Mouse (Mus musculus) induced T-regulatory cell, adult 2 months (primary cell): ENCODE results near the gene Mb.

ENCODE experiments used
- DNase-seq: peaks from one replicate; pipeline ENCODE4 v3.0.0-alpha.2; 2012; ENCODE audit warnings: low read depth

The Mb gene

DNA sequence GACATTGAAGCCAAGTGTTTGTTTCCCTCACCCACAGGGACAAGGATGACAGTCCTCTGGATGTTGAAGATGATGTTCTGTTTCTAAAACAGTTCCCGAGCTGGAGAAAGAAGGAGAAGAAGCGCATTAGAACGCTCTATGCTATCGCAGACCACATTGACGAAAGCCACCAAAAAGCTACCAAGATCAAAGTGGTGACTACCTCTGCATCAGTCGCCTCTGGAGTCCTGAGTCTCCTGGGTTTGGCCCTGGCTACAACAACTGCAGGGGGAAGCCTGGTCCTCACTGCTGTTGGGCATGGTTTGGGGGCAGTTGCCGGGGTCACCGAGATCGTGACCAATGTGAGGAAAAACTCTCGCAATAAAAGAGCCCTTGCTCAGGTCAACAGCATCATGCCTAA, at the start of gene Mb:
Gene Mb (minus strand): TSS at position 101 of the 400 bp plus-strand sequence.
- DNase-seq, result no peak

- DNase-seq, result no peak
These were observed 49.3 kb upstream of the Mb start for GRCm38 (mm10) chr15:77099756-77100155.

- no peak for DNase-seq
These were observed 46.9 kb upstream of the Mb start for GRCm38 (mm10) chr15:77097358-77097757.

- no peak for DNase-seq
These were observed 44.7 kb upstream of the Mb start for GRCm38 (mm10) chr15:77095216-77095615.

DNA sequence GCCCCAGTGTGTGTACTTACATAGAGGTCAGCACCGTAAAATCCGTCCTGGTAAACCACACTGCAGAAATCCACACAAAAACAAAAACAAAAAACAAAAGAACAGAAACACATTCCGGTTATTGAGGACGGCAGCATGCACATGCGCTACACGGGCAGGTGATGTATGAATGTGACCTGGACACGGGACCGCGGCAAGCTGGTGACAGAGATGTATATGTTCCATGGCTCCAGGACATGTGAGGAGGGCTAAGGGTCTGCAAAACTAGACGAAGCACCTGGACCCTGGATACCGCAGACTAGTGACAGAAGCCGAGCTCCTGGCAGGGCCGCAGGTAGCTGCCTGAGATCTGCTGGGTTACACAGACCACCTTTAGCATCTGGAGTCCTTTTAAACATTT, 44.0 kb upstream of the Mb start:
- no peak for DNase-seq

- no peak for DNase-seq
These were observed 40.9 kb upstream of the Mb start for GRCm38 (mm10) chr15:77091394-77091793.

DNA sequence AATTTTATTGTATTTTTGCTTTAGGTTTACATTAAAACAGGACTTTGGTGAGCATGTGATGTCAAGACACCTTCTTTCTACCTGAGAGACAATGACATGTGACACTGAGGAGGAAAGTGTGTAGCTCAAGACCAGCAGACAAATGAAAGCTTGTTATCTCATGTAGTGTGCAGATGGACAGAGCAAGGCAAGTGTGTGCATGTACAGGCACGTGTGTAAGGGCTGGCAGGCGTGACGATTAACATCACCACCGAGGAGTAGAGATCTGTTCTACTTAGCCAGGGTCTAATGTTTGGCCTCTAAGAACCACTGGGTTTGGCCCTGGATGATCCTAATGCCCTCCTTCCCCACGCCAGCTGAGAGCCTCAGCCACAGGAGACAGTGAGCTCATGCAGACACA, 40.1 kb upstream of the Mb start:
- no peak for DNase-seq

GRCm38 (mm10) chr15:77089249-77089648, 38.8 kb upstream of the Mb start:
- DNase-seq, result no peak

DNA sequence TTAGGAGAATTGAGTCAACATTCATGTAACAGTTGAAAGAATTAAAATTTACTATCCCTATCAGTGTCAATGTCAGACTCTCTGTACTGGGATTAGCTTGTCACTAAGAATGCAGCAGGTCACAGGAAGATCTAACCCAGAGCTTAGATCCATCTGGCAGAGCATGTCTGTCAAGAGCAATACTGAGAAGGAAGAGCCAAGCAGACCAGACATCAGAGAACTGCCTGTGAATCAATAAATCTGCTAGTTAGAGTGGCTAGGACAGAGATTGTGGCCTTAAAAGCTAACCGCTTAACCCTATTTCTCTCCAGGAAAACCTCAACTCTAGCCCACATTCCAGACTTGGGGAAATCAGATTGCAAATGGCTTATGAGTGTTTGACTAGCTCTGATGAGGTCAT, 36.0 kb upstream of the Mb start:
- DNase-seq, result no peak

DNA sequence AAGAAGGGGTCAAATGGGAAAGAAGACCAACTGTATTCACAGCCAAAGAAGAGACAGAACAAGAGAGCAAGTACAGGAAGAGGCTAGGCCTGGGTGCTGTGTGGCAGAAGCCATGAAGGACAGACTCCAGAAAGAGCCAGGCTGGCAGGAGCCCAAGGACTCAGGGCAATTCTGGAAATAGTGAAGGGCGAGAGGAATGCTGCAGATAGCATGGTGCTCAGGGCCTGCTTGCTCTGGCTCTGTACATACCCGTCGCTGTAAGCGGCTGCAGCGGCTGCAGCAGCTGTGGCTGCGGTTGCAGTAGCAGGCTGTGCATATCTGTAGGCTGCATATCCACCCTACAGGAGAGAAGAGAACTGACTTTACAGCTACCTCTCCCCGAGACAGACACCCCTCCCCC, 35.3 kb upstream of the Mb start:
- no peak for DNase-seq

GRCm38 (mm10) chr15:77081454-77081853, 31.0 kb upstream of the Mb start:
- DNase-seq, result no peak

DNA sequence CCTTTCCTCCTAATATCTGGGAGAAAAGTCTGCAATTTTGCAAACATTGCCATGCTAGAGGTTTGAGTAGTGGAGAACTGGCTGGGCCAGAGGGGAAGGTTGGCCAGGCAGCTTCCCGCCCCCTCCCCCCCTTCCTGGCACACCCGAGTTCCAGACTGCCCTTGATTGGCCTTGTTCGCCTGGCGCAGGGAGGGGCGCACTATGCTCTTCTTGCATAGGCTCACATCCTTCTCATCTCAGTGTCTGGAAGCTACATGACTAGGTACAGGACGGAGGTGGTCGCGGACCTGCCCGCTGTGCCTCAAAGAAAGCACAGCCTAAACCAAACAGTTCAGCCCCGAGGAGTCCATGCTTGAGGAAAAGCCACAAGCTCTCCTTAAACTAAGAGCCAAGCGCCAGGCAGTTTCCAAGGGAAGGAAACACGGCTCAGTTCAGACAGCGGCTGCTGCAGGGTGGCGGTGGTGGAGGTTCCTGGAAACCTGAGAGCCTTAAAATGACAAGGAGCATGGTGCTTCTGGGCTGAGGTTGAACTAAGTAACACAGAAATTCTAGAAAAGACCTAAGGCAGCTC, 30.3 kb upstream of the Mb start:
- DNase-seq, result no peak

GRCm38 (mm10) chr15:77079890-77080361, 29.5 kb upstream of the Mb start:
- DNase-seq, result no peak

GRCm38 (mm10) chr15:77079256-77079822, 28.9 kb upstream of the Mb start:
- DNase-seq, result no peak

- DNase-seq, result no peak
These were observed 28.3 kb upstream of the Mb start for GRCm38 (mm10) chr15:77078786-77079185.

GRCm38 (mm10) chr15:77077906-77078305, 27.4 kb upstream of the Mb start:
- DNase-seq, result no peak

GRCm38 (mm10) chr15:77076523-77076922, 26.1 kb upstream of the Mb start:
- DNase-seq, result no peak

DNA sequence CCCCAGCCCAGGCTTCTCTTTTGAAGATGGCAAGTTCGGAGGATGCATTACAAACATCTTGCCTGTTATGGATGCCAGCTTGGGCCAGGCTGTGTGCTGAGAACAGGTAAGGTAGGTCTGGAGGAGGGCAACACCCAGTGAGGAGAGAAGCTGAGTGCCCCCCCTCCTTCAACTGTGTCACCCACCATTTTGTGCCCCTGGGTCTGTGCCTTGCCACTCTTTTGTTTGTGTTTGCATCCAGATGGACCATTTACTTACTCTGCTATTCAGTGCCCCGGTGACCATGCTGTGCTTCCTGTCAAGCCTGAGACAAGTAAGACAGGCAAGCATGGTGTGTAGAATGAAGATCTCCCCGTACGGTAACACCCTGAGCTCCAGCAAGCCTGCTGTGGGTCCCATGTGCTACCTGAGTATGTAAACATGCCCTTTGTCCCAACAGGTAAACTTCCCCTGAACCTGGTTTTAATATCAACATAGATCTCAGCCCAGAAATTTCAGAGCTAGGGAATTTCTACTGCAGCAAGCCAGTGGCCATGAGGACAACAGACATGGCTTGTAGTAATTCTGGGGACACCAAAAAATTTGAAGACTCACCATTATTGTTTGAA, 22.2 kb upstream of the Mb start:
- DNase-seq, result no peak

DNA sequence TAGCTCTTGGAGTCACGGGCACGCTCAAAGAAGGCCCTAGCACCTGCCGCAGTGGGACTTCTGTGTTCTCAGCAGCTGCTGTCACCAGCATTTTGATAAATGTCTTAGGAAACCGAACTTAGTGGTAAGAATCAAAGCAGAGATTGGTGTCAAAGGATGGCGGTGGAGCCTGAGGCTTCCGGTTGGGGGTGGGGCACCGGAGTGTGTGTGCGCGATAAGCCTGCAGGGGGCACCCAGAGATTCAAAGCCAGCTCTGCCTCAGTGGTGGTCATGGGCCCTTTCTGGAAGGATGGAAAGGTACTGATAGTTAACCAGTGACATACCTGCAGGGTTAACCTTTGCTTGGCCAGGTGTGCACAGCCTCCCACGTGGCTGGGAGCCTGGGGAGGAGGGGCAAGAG, 21.0 kb upstream of the Mb start:
- DNase-seq, result peak; percentile 68

DNA sequence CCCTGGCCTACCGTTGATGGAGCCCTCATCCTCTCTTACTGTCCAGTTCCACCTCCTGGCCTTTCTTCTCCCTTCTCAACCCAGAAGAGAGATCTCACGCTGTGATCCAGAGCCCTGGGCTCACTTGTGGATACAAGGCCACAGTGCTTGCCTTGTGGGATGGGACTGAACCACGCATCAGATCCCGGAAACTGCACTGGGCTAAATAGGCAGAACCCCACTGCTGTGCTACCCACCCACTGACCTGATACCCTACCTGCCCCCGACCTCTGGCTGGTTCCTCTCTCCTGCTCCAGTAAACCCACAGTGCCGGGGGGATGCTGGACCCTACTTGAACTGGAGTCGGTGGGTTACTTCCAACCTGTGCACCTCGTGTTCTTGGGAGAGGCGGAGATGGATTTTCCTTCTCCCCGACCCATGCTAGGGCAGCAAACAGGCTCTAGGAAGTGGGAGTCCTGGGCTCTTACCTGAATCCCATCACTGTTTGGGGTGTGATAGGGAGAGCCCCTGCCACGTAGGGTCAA, 20.3 kb upstream of the Mb start:
- DNase-seq, result no peak

GRCm38 (mm10) chr15:77069019-77069418, 18.5 kb upstream of the Mb start:
- no peak for DNase-seq

- DNase-seq, result no peak
These were observed 18.0 kb upstream of the Mb start for GRCm38 (mm10) chr15:77068439-77068861.

GRCm38 (mm10) chr15:77066233-77066632, 15.8 kb upstream of the Mb start:
- DNase-seq, result no peak
